Mouse (Mus musculus) lung, adult 18-20 months (tissue): ENCODE measurements around the gene Gm20458.

Experiments
- DNase-seq, 2 experiments: peaks; one replicate each; pipeline ENCODE4 v3.0.0; 2022; ENCODE audit warnings: mixed read lengths in 2 of 2

The Gm20458 gene

GRCm38 (mm10) chr2:164460745-164461551, at the start of gene Gm20458:
Gene Gm20458 (plus strand): TSS chr2:164460967.
- peak; percentile 98 for DNase-seq

GRCm38 (mm10) chr2:164414167-164414566, 46.6 kb upstream of the Gm20458 start:
- no peak for DNase-seq

GRCm38 (mm10) chr2:164414581-164414980, 46.2 kb upstream of the Gm20458 start:
- no peak for DNase-seq

GRCm38 (mm10) chr2:164417198-164417597, 43.6 kb upstream of the Gm20458 start:
- DNase-seq: no peak

GRCm38 (mm10) chr2:164418308-164418875, 42.4 kb upstream of the Gm20458 start:
- DNase-seq: no peak

GRCm38 (mm10) chr2:164419489-164419888, 41.3 kb upstream of the Gm20458 start:
- DNase-seq: no peak

- DNase-seq: no peak
Observed at GRCm38 (mm10) chr2:164421306-164421705, 39.5 kb upstream of the Gm20458 start.

- DNase-seq: no peak
Observed at GRCm38 (mm10) chr2:164421979-164422378, 38.8 kb upstream of the Gm20458 start.

GRCm38 (mm10) chr2:164422675-164423393, 37.9 kb upstream of the Gm20458 start:
- DNase-seq: no peak

- DNase-seq: no peak
Observed at GRCm38 (mm10) chr2:164423464-164423863, 37.3 kb upstream of the Gm20458 start.

GRCm38 (mm10) chr2:164424406-164424805, 36.4 kb upstream of the Gm20458 start:
- no peak for DNase-seq

GRCm38 (mm10) chr2:164425401-164425800, 35.4 kb upstream of the Gm20458 start:
- DNase-seq: no peak

- DNase-seq: no peak
Observed at GRCm38 (mm10) chr2:164426121-164426520, 34.6 kb upstream of the Gm20458 start.

GRCm38 (mm10) chr2:164426952-164427351, 33.8 kb upstream of the Gm20458 start:
- DNase-seq: no peak

GRCm38 (mm10) chr2:164428451-164428850, 32.3 kb upstream of the Gm20458 start:
- no peak for DNase-seq

- DNase-seq: no peak
Observed at GRCm38 (mm10) chr2:164429881-164430615, 30.7 kb upstream of the Gm20458 start.

- peak in 1 of 2 experiments; percentile 71 for DNase-seq
Observed at GRCm38 (mm10) chr2:164430697-164431096, 30.1 kb upstream of the Gm20458 start.

- peak; percentile 63 to 74 for DNase-seq
Observed at GRCm38 (mm10) chr2:164431676-164432465, 28.9 kb upstream of the Gm20458 start.

- peak; percentile 49 to 71 for DNase-seq
Observed at GRCm38 (mm10) chr2:164432541-164433191, 28.1 kb upstream of the Gm20458 start.

- no peak for DNase-seq
Observed at GRCm38 (mm10) chr2:164433278-164433895, 27.4 kb upstream of the Gm20458 start.

GRCm38 (mm10) chr2:164434681-164435080, 26.1 kb upstream of the Gm20458 start:
- DNase-seq: no peak
